Mouse (Mus musculus): Measurements from ENCODE around the gene Gsap. TPM values are rescaled to one million over a fixed set of nuclear protein-coding genes. Genes with fewer than 3 reads are reported as not detected.

Gsap gene
- total and polyA plus RNA-seq, 3 experiments: 0.27 TPM; not detected in 2

GRCm38 (mm10) chr5:21188435-21188834 lies 2.4 kb downstream of the Gsap start:
- peaks cover 3% of the 10 kb centered on the region for H3K9me3 ChIP-seq (replicated peaks)
- H3K27me3 ChIP-seq (ENCODE audit: insufficient read depth, low read length): peaks cover 19% of the 10 kb centered on the region
- H3K36me3 ChIP-seq (replicated peaks): no peaks in the 10 kb centered on the region
- TF ChIP-seq GATA2 (IDR thresholded peaks at IDR 0.05; ENCODE audit: borderline replicate concordance, low read depth, low read length): no peak
- no peak for TF ChIP-seq CTCF (IDR thresholded peaks at IDR 0.05; ENCODE audit: low read depth, low read length)
- no peak for TF ChIP-seq TAL1 (conservative IDR thresholded peaks at IDR 0.05; ENCODE audit: low read depth, low read length)
- no peak overlapping the region for H3K4me3 ChIP-seq (ENCODE audit: low read depth, low read length)
- DNase-seq (ENCODE audit: low spot score) (no peak), ATAC-seq (ENCODE audit: extremely low read depth, insufficient number of reproducible peaks, low FRiP score, poor library complexity, severe bottlenecking) (no peak)
- no peaks in the 10 kb centered on the region for H3K4me1 ChIP-seq (ENCODE audit: insufficient read depth, low read depth, low read length)

- DNase-seq (ENCODE audit: low spot score) (no peak), ATAC-seq (ENCODE audit: extremely low read depth, insufficient number of reproducible peaks, low FRiP score, poor library complexity, severe bottlenecking) (no peak)
- H3K27me3 ChIP-seq (ENCODE audit: insufficient read depth, low read length): peaks cover 19% of the 10 kb centered on the region
- peaks cover 5% of the 10 kb centered on the region for H3K9me3 ChIP-seq (replicated peaks)
- no peaks in the 10 kb centered on the region for H3K36me3 ChIP-seq (replicated peaks)
- H3K4me1 ChIP-seq (ENCODE audit: insufficient read depth, low read depth, low read length): no peaks in the 10 kb centered on the region
- TF ChIP-seq TAL1 (conservative IDR thresholded peaks at IDR 0.05; ENCODE audit: low read depth, low read length) (no peak), POLR2AphosphoS5 (IDR thresholded peaks at IDR 0.05; ENCODE audit: insufficient replicate concordance, low read depth, low read length) (no peak), GATA2 (IDR thresholded peaks at IDR 0.05; ENCODE audit: borderline replicate concordance, low read depth, low read length) (no peak), CTCF (IDR thresholded peaks at IDR 0.05; ENCODE audit: low read depth, low read length) (no peak), GATA1 (IDR thresholded peaks at IDR 0.05; ENCODE audit: borderline replicate concordance, low read length) (no peak)
- no peak overlapping the region for H3K4me3 ChIP-seq (ENCODE audit: low read depth, low read length)
Observed at GRCm38 (mm10) chr5:21189036-21189435, 3.0 kb downstream of the Gsap start.

GRCm38 (mm10) chr5:21189460-21189859 lies 3.4 kb downstream of the Gsap start:
- TF ChIP-seq GATA1 (IDR thresholded peaks at IDR 0.05; ENCODE audit: borderline replicate concordance, low read length): no peak
- no peak for TF ChIP-seq GATA2 (IDR thresholded peaks at IDR 0.05; ENCODE audit: borderline replicate concordance, low read depth, low read length)
- TF ChIP-seq TAL1 (conservative IDR thresholded peaks at IDR 0.05; ENCODE audit: low read depth, low read length): no peak
- TF ChIP-seq CTCF (IDR thresholded peaks at IDR 0.05; ENCODE audit: low read depth, low read length): no peak
- TF ChIP-seq POLR2AphosphoS5 (IDR thresholded peaks at IDR 0.05; ENCODE audit: insufficient replicate concordance, low read depth, low read length): no peak
- peaks cover 5% of the 10 kb centered on the region for H3K9me3 ChIP-seq (replicated peaks)
- peaks cover 19% of the 10 kb centered on the region for H3K27me3 ChIP-seq (ENCODE audit: insufficient read depth, low read length)
- no peak for ATAC-seq (ENCODE audit: extremely low read depth, insufficient number of reproducible peaks, low FRiP score, poor library complexity, severe bottlenecking)
- H3K4me3 ChIP-seq (ENCODE audit: low read depth, low read length): no peak overlapping the region
- no peak for DNase-seq (ENCODE audit: low spot score)
- no peaks in the 10 kb centered on the region for H3K36me3 ChIP-seq (replicated peaks)
- no peaks in the 10 kb centered on the region for H3K4me1 ChIP-seq (ENCODE audit: insufficient read depth, low read depth, low read length)

- H3K9me3 ChIP-seq (replicated peaks): no peaks in the 10 kb centered on the region
- H3K27me3 ChIP-seq (ENCODE audit: insufficient read depth, low read length): peaks cover 4% of the 10 kb centered on the region; the same call in 1 of the 2 replicates
- H3K4me3 ChIP-seq (ENCODE audit: low read depth, low read length): no peak overlapping the region
- no peaks in the 10 kb centered on the region for H3K36me3 ChIP-seq (replicated peaks)
- ATAC-seq (ENCODE audit: extremely low read depth, insufficient number of reproducible peaks, low FRiP score, poor library complexity, severe bottlenecking) (no peak), DNase-seq (ENCODE audit: low spot score) (no peak)
- TF ChIP-seq TAL1 (conservative IDR thresholded peaks at IDR 0.05; ENCODE audit: low read depth, low read length) (no peak), GATA1 (IDR thresholded peaks at IDR 0.05; ENCODE audit: borderline replicate concordance, low read length) (no peak), GATA2 (IDR thresholded peaks at IDR 0.05; ENCODE audit: borderline replicate concordance, low read depth, low read length) (no peak), CTCF (IDR thresholded peaks at IDR 0.05; ENCODE audit: low read depth, low read length) (no peak), POLR2AphosphoS5 (IDR thresholded peaks at IDR 0.05; ENCODE audit: insufficient replicate concordance, low read depth, low read length) (no peak)
- H3K4me1 ChIP-seq (ENCODE audit: insufficient read depth, low read depth, low read length): no peaks in the 10 kb centered on the region
Observed at GRCm38 (mm10) chr5:21203504-21203903, 17.4 kb downstream of the Gsap start.

GRCm38 (mm10) chr5:21204157-21204556 lies 18.1 kb downstream of the Gsap start:
- Histone ChIP-seq H3K4me3 (ENCODE audit: low read depth, low read length) (no peak overlapping the region), H3K27me3 (ENCODE audit: insufficient read depth, low read length) (peaks cover 4% of the 10 kb centered on the region; the same call in 1 of the 2 replicates), H3K4me1 (ENCODE audit: insufficient read depth, low read depth, low read length) (no peaks in the 10 kb centered on the region), H3K36me3 (replicated peaks) (no peaks in the 10 kb centered on the region), H3K9me3 (replicated peaks) (no peaks in the 10 kb centered on the region)
- ATAC-seq (ENCODE audit: extremely low read depth, insufficient number of reproducible peaks, low FRiP score, poor library complexity, severe bottlenecking) (no peak), DNase-seq (ENCODE audit: low spot score) (no peak)
- TF ChIP-seq POLR2AphosphoS5 (IDR thresholded peaks at IDR 0.05; ENCODE audit: insufficient replicate concordance, low read depth, low read length): no peak
- no peak for TF ChIP-seq TAL1 (conservative IDR thresholded peaks at IDR 0.05; ENCODE audit: low read depth, low read length)
- no peak for TF ChIP-seq GATA1 (IDR thresholded peaks at IDR 0.05; ENCODE audit: borderline replicate concordance, low read length)
- TF ChIP-seq CTCF (IDR thresholded peaks at IDR 0.05; ENCODE audit: low read depth, low read length): no peak
- TF ChIP-seq GATA2 (IDR thresholded peaks at IDR 0.05; ENCODE audit: borderline replicate concordance, low read depth, low read length): no peak

GRCm38 (mm10) chr5:21206014-21206413 lies 20.0 kb downstream of the Gsap start:
- no peak overlapping the region for H3K4me3 ChIP-seq (ENCODE audit: low read depth, low read length)
- H3K4me1 ChIP-seq (ENCODE audit: insufficient read depth, low read depth, low read length): no peaks in the 10 kb centered on the region
- no peaks in the 10 kb centered on the region for H3K9me3 ChIP-seq (replicated peaks)
- ATAC-seq (ENCODE audit: extremely low read depth, insufficient number of reproducible peaks, low FRiP score, poor library complexity, severe bottlenecking): no peak
- H3K27me3 ChIP-seq (ENCODE audit: insufficient read depth, low read length): no peaks in the 10 kb centered on the region; the same call in 1 of the 2 replicates
- no peak for DNase-seq (ENCODE audit: low spot score)
- no peaks in the 10 kb centered on the region for H3K36me3 ChIP-seq (replicated peaks)
- no peak for TF ChIP-seq GATA1 (IDR thresholded peaks at IDR 0.05; ENCODE audit: borderline replicate concordance, low read length)
- TF ChIP-seq GATA2 (IDR thresholded peaks at IDR 0.05; ENCODE audit: borderline replicate concordance, low read depth, low read length): no peak

- no peaks in the 10 kb centered on the region for H3K4me1 ChIP-seq (ENCODE audit: insufficient read depth, low read depth, low read length)
- no peaks in the 10 kb centered on the region for H3K9me3 ChIP-seq (replicated peaks)
- DNase-seq (ENCODE audit: low spot score) (no peak), ATAC-seq (ENCODE audit: extremely low read depth, insufficient number of reproducible peaks, low FRiP score, poor library complexity, severe bottlenecking) (no peak)
- peaks cover 5% of the 10 kb centered on the region for H3K27me3 ChIP-seq (ENCODE audit: insufficient read depth, low read length)
- no peak for TF ChIP-seq GATA1 (IDR thresholded peaks at IDR 0.05; ENCODE audit: borderline replicate concordance, low read length)
- no peak for TF ChIP-seq GATA2 (IDR thresholded peaks at IDR 0.05; ENCODE audit: borderline replicate concordance, low read depth, low read length)
- TF ChIP-seq CTCF (IDR thresholded peaks at IDR 0.05; ENCODE audit: low read depth, low read length): no peak
- no peak for TF ChIP-seq TAL1 (conservative IDR thresholded peaks at IDR 0.05; ENCODE audit: low read depth, low read length)
- no peak for TF ChIP-seq POLR2AphosphoS5 (IDR thresholded peaks at IDR 0.05; ENCODE audit: insufficient replicate concordance, low read depth, low read length)
- no peaks in the 10 kb centered on the region for H3K36me3 ChIP-seq (replicated peaks)
- H3K4me3 ChIP-seq (ENCODE audit: low read depth, low read length): no peak overlapping the region
Observed at GRCm38 (mm10) chr5:21211406-21211805, 25.4 kb downstream of the Gsap start.
